Mouse (Mus musculus): ENCODE data around the gene Eng.

GRCm38 (mm10) chr2:32722581-32722980 lies 76.2 kb downstream of the Eng start:
- TF ChIP-seq CTCF (IDR thresholded peaks at IDR 0.05; ENCODE audit: control insufficient read depth, insufficient read depth, insufficient read length): no peak
- no peak for TF ChIP-seq CEBPB (IDR thresholded peaks at IDR 0.05; ENCODE audit: low read depth)
- no peak for TF ChIP-seq MAX (IDR thresholded peaks at IDR 0.05)
- TF ChIP-seq MYOD1 (IDR thresholded peaks at IDR 0.05; ENCODE audit: control insufficient read depth, insufficient read length, low read depth): no peak

Data from C2C12 (cell line).